Mouse (Mus musculus): Measurements from ENCODE around the gene Kcnab1. TPM values are rescaled to one million over a fixed set of nuclear protein-coding genes. Genes with fewer than 3 reads are reported as not detected.
A peak's percentile ranks its signal among the peaks of the same experiment; 100 is the strongest.

The Kcnab1 gene
- polyA plus RNA-seq, 1 experiment from 2014 or later: 3.3 TPM

- Histone ChIP-seq H3K36me3 (replicated peaks) (no peaks in the 10 kb centered on the region), H3K9ac (no peak overlapping the region), H3K4me1 (no peaks in the 10 kb centered on the region), H3K9me3 (no peaks in the 10 kb centered on the region), H3K27ac (no peak overlapping the region), H3K27me3 (no peaks in the 10 kb centered on the region), H3K4me2 (no peak overlapping the region), H3K4me3 (replicated peaks) (no peak overlapping the region)
- 76% methylated on average over 4 of the region's 4 CpGs for WGBS
- ATAC-seq (ENCODE audit: low FRiP score): no peak
Observed at GRCm38 (mm10) chr3:65328814-65329213, 219.6 kb downstream of the Kcnab1 start.

- 90% methylated on average over 10 of the region's 10 CpGs for WGBS
- Histone ChIP-seq H3K27ac (no peak overlapping the region), H3K4me2 (no peak overlapping the region), H3K9me3 (no peaks in the 10 kb centered on the region), H3K4me3 (replicated peaks) (no peak overlapping the region), H3K36me3 (replicated peaks) (no peaks in the 10 kb centered on the region), H3K9ac (no peak overlapping the region), H3K27me3 (no peaks in the 10 kb centered on the region), H3K4me1 (no peaks in the 10 kb centered on the region)
- no peak for ATAC-seq (ENCODE audit: low FRiP score)
Observed at GRCm38 (mm10) chr3:65337835-65338464, 228.8 kb downstream of the Kcnab1 start.

GRCm38 (mm10) chr3:65340173-65340951 is 231.2 kb downstream of the Kcnab1 start:
- no peaks in the 10 kb centered on the region for H3K4me1 ChIP-seq
- WGBS: 83% methylated on average over 5 of the region's 5 CpGs
- H3K27ac ChIP-seq: no peak overlapping the region
- H3K9ac ChIP-seq: no peak overlapping the region
- ATAC-seq (ENCODE audit: low FRiP score): no peak
- H3K4me3 ChIP-seq (replicated peaks): no peak overlapping the region
- no peaks in the 10 kb centered on the region for H3K27me3 ChIP-seq
- H3K4me2 ChIP-seq: no peak overlapping the region
- H3K9me3 ChIP-seq: no peaks in the 10 kb centered on the region
- H3K36me3 ChIP-seq (replicated peaks): no peaks in the 10 kb centered on the region

GRCm38 (mm10) chr3:65346176-65346575 is 237.0 kb downstream of the Kcnab1 start:
- Histone ChIP-seq H3K4me2 (no peak overlapping the region), H3K4me1 (no peaks in the 10 kb centered on the region), H3K27me3 (no peaks in the 10 kb centered on the region), H3K4me3 (replicated peaks) (no peak overlapping the region), H3K9me3 (no peaks in the 10 kb centered on the region), H3K27ac (no peak overlapping the region), H3K36me3 (replicated peaks) (no peaks in the 10 kb centered on the region), H3K9ac (no peak overlapping the region)
- ATAC-seq (ENCODE audit: low FRiP score): no peak
- WGBS: 90% methylated on average over 1 of the region's 1 CpGs

- H3K36me3 ChIP-seq (replicated peaks): no peaks in the 10 kb centered on the region
- H3K4me2 ChIP-seq: no peak overlapping the region
- H3K4me3 ChIP-seq (replicated peaks): no peak overlapping the region
- H3K9ac ChIP-seq: no peak overlapping the region
- H3K27ac ChIP-seq: no peak overlapping the region
- H3K27me3 ChIP-seq: no peaks in the 10 kb centered on the region
- H3K4me1 ChIP-seq: no peaks in the 10 kb centered on the region
- no peaks in the 10 kb centered on the region for H3K9me3 ChIP-seq
- WGBS: 51% methylated on average over 4 of the region's 4 CpGs
- ATAC-seq (ENCODE audit: low FRiP score): peak; percentile 58; the same call in 1 of the 2 replicates
Observed at GRCm38 (mm10) chr3:65352278-65353127, 243.3 kb downstream of the Kcnab1 start.

GRCm38 (mm10) chr3:65353263-65354037 is 244.3 kb downstream of the Kcnab1 start:
- H3K9me3 ChIP-seq: no peaks in the 10 kb centered on the region
- 73% methylated on average over 10 of the region's 10 CpGs for WGBS
- no peak for ATAC-seq (ENCODE audit: low FRiP score)
- H3K27me3 ChIP-seq: no peaks in the 10 kb centered on the region
- no peak overlapping the region for H3K9ac ChIP-seq
- peaks cover 5% of the 10 kb centered on the region; the same call in 1 of the 2 replicates for H3K4me1 ChIP-seq
- H3K27ac ChIP-seq: no peak overlapping the region
- H3K4me3 ChIP-seq (replicated peaks): no peak overlapping the region
- no peak overlapping the region for H3K4me2 ChIP-seq
- H3K36me3 ChIP-seq (replicated peaks): no peaks in the 10 kb centered on the region

GRCm38 (mm10) chr3:65355479-65355878 is 246.3 kb downstream of the Kcnab1 start:
- WGBS: 84% methylated on average over 6 of the region's 6 CpGs
- no peak overlapping the region for H3K9ac ChIP-seq

GRCm38 (mm10) chr3:65358275-65358674 is 249.1 kb downstream of the Kcnab1 start:
- Histone ChIP-seq H3K9me3 (no peaks in the 10 kb centered on the region), H3K4me3 (replicated peaks) (no peak overlapping the region), H3K9ac (no peak overlapping the region), H3K27ac (no peak overlapping the region), H3K4me2 (no peak overlapping the region), H3K4me1 (peaks cover 5% of the 10 kb centered on the region; the same call in 1 of the 2 replicates), H3K27me3 (no peaks in the 10 kb centered on the region), H3K36me3 (replicated peaks) (no peaks in the 10 kb centered on the region)
- no peak for ATAC-seq (ENCODE audit: low FRiP score)
- WGBS: 43% methylated on average over 2 of the region's 2 CpGs

More at GRCm38 (mm10) chr3:65355479-65355878, 246.3 kb downstream of the Kcnab1 start:
- Histone ChIP-seq H3K4me3 (replicated peaks) (no peak overlapping the region), H3K36me3 (replicated peaks) (no peaks in the 10 kb centered on the region), H3K27ac (no peak overlapping the region), H3K9me3 (no peaks in the 10 kb centered on the region), H3K4me2 (no peak overlapping the region), H3K27me3 (no peaks in the 10 kb centered on the region), H3K4me1 (peaks cover 5% of the 10 kb centered on the region; the same call in 1 of the 2 replicates)
- no peak for ATAC-seq (ENCODE audit: low FRiP score)

GRCm38 (mm10) chr3:65358841-65359240 is 249.7 kb downstream of the Kcnab1 start:
- H3K9me3 ChIP-seq: no peaks in the 10 kb centered on the region
- no peak for ATAC-seq (ENCODE audit: low FRiP score)
- WGBS: 65% methylated on average over 2 of the region's 2 CpGs
- H3K27ac ChIP-seq: no peak overlapping the region
- no peak overlapping the region for H3K9ac ChIP-seq
- H3K27me3 ChIP-seq: no peaks in the 10 kb centered on the region
- no peak overlapping the region for H3K4me3 ChIP-seq (replicated peaks)
- no peaks in the 10 kb centered on the region for H3K36me3 ChIP-seq (replicated peaks)
- peaks cover 5% of the 10 kb centered on the region; the same call in 1 of the 2 replicates for H3K4me1 ChIP-seq
- H3K4me2 ChIP-seq: no peak overlapping the region

- H3K4me3 ChIP-seq (replicated peaks): no peak overlapping the region
- H3K27me3 ChIP-seq: no peaks in the 10 kb centered on the region
- peaks cover 5% of the 10 kb centered on the region; the same call in 1 of the 2 replicates for H3K4me1 ChIP-seq
- H3K4me2 ChIP-seq: no peak overlapping the region
- H3K36me3 ChIP-seq (replicated peaks): no peaks in the 10 kb centered on the region
- no peak overlapping the region for H3K27ac ChIP-seq
- WGBS: 84% methylated on average over 8 of the region's 8 CpGs
- ATAC-seq (ENCODE audit: low FRiP score): no peak
- no peak overlapping the region for H3K9ac ChIP-seq
- H3K9me3 ChIP-seq: no peaks in the 10 kb centered on the region
Observed at GRCm38 (mm10) chr3:65360163-65360969, 251.2 kb downstream of the Kcnab1 start.

GRCm38 (mm10) chr3:65363438-65363837 is 254.3 kb downstream of the Kcnab1 start:
- Histone ChIP-seq H3K36me3 (replicated peaks) (peaks cover 9% of the 10 kb centered on the region), H3K27me3 (no peaks in the 10 kb centered on the region), H3K4me3 (replicated peaks) (no peak overlapping the region), H3K9ac (no peak overlapping the region), H3K9me3 (no peaks in the 10 kb centered on the region), H3K4me2 (no peak overlapping the region), H3K4me1 (peaks cover under 1% of the 10 kb centered on the region; the same call in 1 of the 2 replicates), H3K27ac (no peak overlapping the region)
- ATAC-seq (ENCODE audit: low FRiP score): no peak
- 92% methylated on average over 1 of the region's 1 CpGs for WGBS

All from forebrain, embryonic 12.5 days (tissue).